Mouse (Mus musculus): ENCODE results near the gene 1700001P01Rik.

GRCm38 (mm10) chr11:97798083-97798435 is 22.3 kb upstream of the 1700001P01Rik start:
- TF ChIP-seq CTCF (IDR thresholded peaks at IDR 0.05; ENCODE audit: borderline replicate concordance, insufficient read depth, low read depth, low read length) (no peak), POLR2A (IDR thresholded peaks at IDR 0.05; ENCODE audit: borderline replicate concordance, insufficient read depth, low read length) (no peak)

Data from cerebellum, adult 2 months (tissue).